In the genomic region with DNA sequence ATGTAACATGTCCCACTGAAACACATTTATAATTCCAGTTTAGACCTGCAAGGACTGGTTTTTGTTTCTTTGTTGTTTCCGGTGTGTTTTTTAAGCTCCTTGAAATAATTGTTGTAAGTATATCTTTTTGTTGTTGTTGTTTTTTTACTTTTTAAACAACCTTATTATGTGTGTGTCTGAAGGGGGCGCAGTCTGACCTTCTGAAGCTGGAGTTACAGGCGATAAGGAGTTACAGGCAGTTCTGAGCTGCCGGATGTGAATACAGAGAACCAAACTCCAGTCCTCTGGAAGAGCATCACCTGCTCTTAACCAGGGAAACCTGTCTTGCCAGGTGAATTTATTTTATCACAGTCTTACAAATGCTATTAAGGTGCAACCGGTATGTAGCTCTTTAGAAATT, we compare ENCODE assay signal across 18 mouse cellular contexts.
"Had no signal": no experiment of that assay in that cellular context is flagged by ENCODE, and none has a peak within 500 bp of the region (broad histone marks: within the 10 kb centered on the region; RNA-seq: fewer than 3 reads in every experiment).

No protein-coding gene starts in this region.

- H3K4me2 ChIP-seq: heart, embryonic 11.5 days; heart, embryonic 13.5 days; heart, embryonic 15.5 days; hindbrain, embryonic 13.5 days; hindbrain, embryonic 15.5 days; kidney, embryonic 15.5 days; limb, embryonic 12.5 days; liver, embryonic 11.5 days; liver, embryonic 13.5 days had no signal

- ATAC-seq: hindbrain, postnatal 0 days had no signal

- DNase-seq: gastrocnemius, postnatal 14 days; heart, adult 11 months; kidney, adult 2 months; layer of hippocampus, adult 9-11 months had no signal

- H3K36me3 ChIP-seq: heart, embryonic 13.5 days; heart, embryonic 15.5 days; hindbrain, embryonic 13.5 days; hindbrain, embryonic 15.5 days; kidney, embryonic 15.5 days; limb, embryonic 10.5 days; limb, embryonic 12.5 days; liver, embryonic 13.5 days had no signal

- H3K4me1 ChIP-seq: kidney, embryonic 15.5 days; limb, embryonic 10.5 days; limb, embryonic 12.5 days; liver, embryonic 13.5 days had no signal

- H3K27me3 ChIP-seq: heart, embryonic 13.5 days; heart, embryonic 15.5 days; hindbrain, embryonic 13.5 days; hindbrain, embryonic 15.5 days; kidney, embryonic 15.5 days; limb, embryonic 12.5 days; liver, embryonic 13.5 days had no signal

- H3K9me3 ChIP-seq: heart, embryonic 15.5 days; hindbrain, embryonic 13.5 days; hindbrain, embryonic 15.5 days; kidney, embryonic 15.5 days; limb, embryonic 10.5 days had no signal

- H3K4me3 ChIP-seq: heart, adult 2 months; heart, embryonic 13.5 days; heart, embryonic 15.5 days; hindbrain, embryonic 13.5 days; hindbrain, embryonic 15.5 days; kidney, embryonic 15.5 days; left cerebral cortex, adult 2 months; limb, embryonic 10.5 days; limb, embryonic 12.5 days; liver, embryonic 13.5 days had no signal

- H3K27ac ChIP-seq: heart, adult 2 months; heart, embryonic 13.5 days; heart, embryonic 15.5 days; hindbrain, embryonic 13.5 days; hindbrain, embryonic 15.5 days; hindbrain, postnatal 0 days; kidney, embryonic 15.5 days; kidney, postnatal 0 days; left cerebral cortex, adult 2 months; limb, embryonic 10.5 days; limb, embryonic 12.5 days; liver, embryonic 13.5 days had no signal

- H3K9ac ChIP-seq: heart, embryonic 13.5 days; heart, embryonic 15.5 days; hindbrain, embryonic 13.5 days; hindbrain, embryonic 15.5 days; kidney, embryonic 15.5 days; limb, embryonic 12.5 days; liver, embryonic 13.5 days had no signal
